Comparison of ENCODE assay signal across 15 mouse cellular contexts in genomic region chr13:16574069-16574468, GRCm38 (mm10).
A peak's percentile ranks its signal among the peaks of the same experiment; 100 is the strongest.
DNase-seq lines count a peak whose midpoint lies in the region; ATAC-seq lines count a peak whose summit lies in the region.
"Had no signal": no experiment of that assay in that cellular context is flagged by ENCODE, and none has a peak within 500 bp of the region (broad histone marks: within the 10 kb centered on the region; RNA-seq: fewer than 3 reads in every experiment).

No protein-coding gene starts in this region.

- H3K27me3 ChIP-seq in liver, embryonic 11.5 days (replicated peaks; ENCODE audit: control insufficient read depth, insufficient read depth, low read length): no peaks in the 10 kb centered on the region
- no peaks in the 10 kb centered on the region for H3K27me3 ChIP-seq in kidney, embryonic 16.5 days (ENCODE audit: insufficient read depth, low read length)
- H3K27me3 ChIP-seq: limb, embryonic 15.5 days; Patski had no signal

- H3K4me3 ChIP-seq in liver, embryonic 11.5 days (ENCODE audit: low read depth, low read length): no peak overlapping the region
- no peak overlapping the region for H3K4me3 ChIP-seq in kidney, embryonic 16.5 days (ENCODE audit: low read length)
- H3K4me3 ChIP-seq: forebrain, embryonic 10.5 days; limb, embryonic 15.5 days had no signal

- no peaks in the 10 kb centered on the region for H3K9me3 ChIP-seq in liver, embryonic 11.5 days (ENCODE audit: control insufficient read depth, low read length)
- no peaks in the 10 kb centered on the region for H3K9me3 ChIP-seq in kidney, embryonic 16.5 days (ENCODE audit: low read length)
- H3K9me3 ChIP-seq: forebrain, embryonic 10.5 days; limb, embryonic 15.5 days had no signal

- no peak overlapping the region for H3K9ac ChIP-seq in liver, embryonic 11.5 days (ENCODE audit: low read depth, low read length)
- H3K9ac ChIP-seq in kidney, embryonic 16.5 days (replicated peaks; ENCODE audit: low read length): no peak overlapping the region
- H3K9ac ChIP-seq: limb, embryonic 15.5 days had no signal

- no peak overlapping the region for H3K4me2 ChIP-seq in liver, embryonic 11.5 days
- no peak overlapping the region for H3K4me2 ChIP-seq in kidney, embryonic 16.5 days (replicated peaks; ENCODE audit: low read depth, low read length)
- H3K4me2 ChIP-seq: limb, embryonic 15.5 days had no signal

- no peaks in the 10 kb centered on the region for H3K4me1 ChIP-seq in liver, embryonic 11.5 days (replicated peaks; ENCODE audit: control insufficient read depth, insufficient read depth, low read length)
- H3K4me1 ChIP-seq in kidney, embryonic 16.5 days (ENCODE audit: insufficient read depth, low read length): no peaks in the 10 kb centered on the region
- H3K4me1 ChIP-seq: forebrain, embryonic 10.5 days; limb, embryonic 15.5 days had no signal

- 0 out of 2 replicates have a peak, but pooled peaks have one; percentile 45 for ATAC-seq in liver, embryonic 11.5 days (replicated peaks; ENCODE audit: low FRiP score)
- no peak for ATAC-seq in kidney, embryonic 16.5 days (ENCODE audit: low FRiP score, low TSS enrichment)
- ATAC-seq: CD4-positive, CD25-positive, alpha-beta regulatory T cell, adult 4 months; Patski had no signal

- H3K27ac ChIP-seq in liver, embryonic 11.5 days (ENCODE audit: low read depth, low read length): no peak overlapping the region
- H3K27ac ChIP-seq in kidney, embryonic 16.5 days (ENCODE audit: low read length): no peak overlapping the region
- H3K27ac ChIP-seq: forebrain, embryonic 10.5 days; limb, embryonic 15.5 days; macrophage had no signal

- H3K36me3 ChIP-seq in liver, embryonic 11.5 days (ENCODE audit: control insufficient read depth, insufficient read depth, low read length): no peaks in the 10 kb centered on the region
- no peaks in the 10 kb centered on the region for H3K36me3 ChIP-seq in kidney, embryonic 16.5 days (ENCODE audit: insufficient read depth, low read length)
- H3K36me3 ChIP-seq: forebrain, embryonic 10.5 days; limb, embryonic 15.5 days had no signal

- DNase-seq in left cerebral cortex, adult 18-20 months (ENCODE audit: low spot score in 2 of 2): peak; percentile 31 to 46
- DNase-seq in left cerebral cortex, postnatal 10 days (ENCODE audit: extremely low spot score in 1 of 2, low spot score in 2 of 2): no peak
- peak; percentile 28 to 57 for DNase-seq in layer of hippocampus, adult 8-10 months (ENCODE audit: low spot score in 2 of 2)
- DNase-seq in liver, embryonic 11.5 days (ENCODE audit: low spot score): no peak
- peak; percentile 17 for DNase-seq in telencephalon, adult 2 months (ENCODE audit: low read depth, low spot score)
- DNase-seq in urinary bladder, postnatal 10 days (ENCODE audit: low spot score): no peak
- DNase-seq: cerebellum, adult 11 months; gastrocnemius, postnatal 25 days; kidney, postnatal 10 days had no signal

- intact Hi-C loops in left cerebral cortex, postnatal 10 days (cut with DNase I): no loop called here

- WGBS in liver, embryonic 11.5 days: 18% methylated on average over 4 of the region's 4 CpGs
- WGBS in kidney, embryonic 16.5 days: 47% methylated on average over 4 of the region's 4 CpGs

Comparison
In these comparisons a context has a peak if more than half of its experiments do, and no peak if none do; other contexts are left out.
1. DNase-seq: peak in left cerebral cortex, adult 18-20 months (2 of 2), layer of hippocampus, adult 8-10 months (2 of 2) and telencephalon, adult 2 months (single experiment); none in left cerebral cortex, postnatal 10 days (0 of 2), liver, embryonic 11.5 days (single experiment) and urinary bladder, postnatal 10 days (single experiment).